Mouse (Mus musculus) adrenal gland, adult 8-10 months (tissue): ENCODE data around the gene Rnf141. TPM values are rescaled to one million over a fixed set of nuclear protein-coding genes. Genes with fewer than 3 reads are reported as not detected.
A peak's percentile ranks its signal among the peaks of the same experiment; 100 is the strongest.

Source experiments
- DNase-seq: peaks from one replicate; pipeline ENCODE4 v3.0.0; 2022
- total RNA-seq, 4 experiments: library from RNA; stranded (reverse); gene quantifications; 2 replicates each; pipeline ENCODE4 v1.2.4; 2022

Rnf141 gene
- total RNA-seq, 4 experiments from 2014 or later: 62.0 to 88.2 (median 80.4) TPM

DNA sequence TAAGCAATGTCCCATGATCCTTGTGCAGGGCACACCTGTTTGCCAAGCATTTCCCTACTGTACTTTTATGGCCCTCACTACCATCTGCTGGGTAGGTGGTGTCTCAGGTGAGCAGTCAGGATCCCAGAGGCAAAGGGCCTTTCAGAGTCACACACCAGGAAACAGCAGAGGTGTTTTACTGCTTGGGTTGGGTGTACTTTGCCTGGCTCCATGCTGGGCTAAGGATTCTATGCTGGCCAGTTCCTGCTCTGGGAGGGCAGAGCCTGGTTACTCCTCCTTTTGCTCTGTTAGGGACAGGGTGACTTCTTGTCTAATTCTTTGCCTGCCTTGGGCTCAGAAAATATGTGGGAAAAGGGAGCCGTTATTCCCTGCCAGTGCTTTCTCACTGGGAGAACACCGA lies 51.4 kb downstream of the Rnf141 start:
- no peak for DNase-seq

DNA sequence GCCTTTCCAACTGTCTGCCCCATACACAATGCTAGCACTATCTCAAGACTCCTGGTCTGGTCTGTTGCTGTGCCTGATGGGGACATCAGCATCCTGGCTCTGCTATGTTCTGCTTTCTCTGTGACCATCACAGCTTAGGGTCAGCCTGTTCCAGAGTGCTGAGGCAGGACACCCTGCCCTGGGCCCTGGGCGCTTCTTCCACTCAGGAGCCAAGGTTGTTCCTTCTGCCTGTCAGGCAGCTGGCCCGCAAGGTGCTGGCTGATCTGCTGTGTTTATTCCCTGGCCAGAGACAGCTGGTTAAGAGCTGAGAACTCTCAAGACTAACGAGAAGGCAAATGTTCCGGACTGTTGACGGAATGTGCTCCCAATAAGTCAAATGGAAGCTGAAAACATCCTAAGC lies 52.1 kb downstream of the Rnf141 start:
- DNase-seq: no peak

DNA sequence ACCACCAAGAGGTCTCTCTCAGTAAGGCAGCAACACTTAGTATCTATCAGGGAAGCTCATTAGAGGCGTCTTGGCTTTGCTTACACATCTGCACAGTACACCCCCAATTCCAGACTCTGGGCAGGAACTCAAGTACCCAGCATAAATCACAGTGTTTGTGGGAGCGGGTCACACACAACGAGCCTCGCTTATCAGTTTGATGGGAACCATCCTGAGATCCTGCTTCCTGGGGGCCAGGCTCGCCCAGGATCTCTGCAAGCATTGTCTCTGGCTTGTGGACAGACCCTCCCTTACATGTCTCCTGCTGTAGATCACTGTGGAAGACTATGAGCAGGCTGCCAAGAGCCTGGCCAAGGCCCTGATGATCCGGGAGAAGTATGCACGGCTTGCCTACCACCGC lies 53.4 kb downstream of the Rnf141 start:
- no peak for DNase-seq

DNA sequence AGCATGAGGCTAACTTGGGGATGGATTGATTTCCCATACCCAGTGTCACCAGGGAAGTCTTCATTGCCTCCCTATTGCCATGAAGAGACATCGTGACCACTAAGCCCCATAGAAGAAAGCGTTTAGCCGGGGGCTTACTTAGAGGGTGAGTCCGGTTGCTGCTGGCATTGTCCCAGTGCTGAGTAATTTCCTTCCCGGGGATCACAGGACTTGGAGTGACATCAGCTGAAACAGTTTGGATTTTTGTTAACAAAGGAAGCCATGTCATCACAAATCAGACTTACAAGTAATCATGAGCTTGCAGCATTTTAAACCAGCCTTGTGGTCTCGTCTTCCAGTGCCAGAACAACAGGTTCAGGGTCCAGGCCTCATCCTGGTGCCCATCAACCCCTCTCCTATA lies 56.9 kb downstream of the Rnf141 start:
- no peak for DNase-seq

- DNase-seq: no peak
Measured at GRCm38 (mm10) chr7:110785741-110786146, 58.5 kb downstream of the Rnf141 start.

GRCm38 (mm10) chr7:110784965-110785364 lies 59.3 kb downstream of the Rnf141 start:
- no peak for DNase-seq

DNA sequence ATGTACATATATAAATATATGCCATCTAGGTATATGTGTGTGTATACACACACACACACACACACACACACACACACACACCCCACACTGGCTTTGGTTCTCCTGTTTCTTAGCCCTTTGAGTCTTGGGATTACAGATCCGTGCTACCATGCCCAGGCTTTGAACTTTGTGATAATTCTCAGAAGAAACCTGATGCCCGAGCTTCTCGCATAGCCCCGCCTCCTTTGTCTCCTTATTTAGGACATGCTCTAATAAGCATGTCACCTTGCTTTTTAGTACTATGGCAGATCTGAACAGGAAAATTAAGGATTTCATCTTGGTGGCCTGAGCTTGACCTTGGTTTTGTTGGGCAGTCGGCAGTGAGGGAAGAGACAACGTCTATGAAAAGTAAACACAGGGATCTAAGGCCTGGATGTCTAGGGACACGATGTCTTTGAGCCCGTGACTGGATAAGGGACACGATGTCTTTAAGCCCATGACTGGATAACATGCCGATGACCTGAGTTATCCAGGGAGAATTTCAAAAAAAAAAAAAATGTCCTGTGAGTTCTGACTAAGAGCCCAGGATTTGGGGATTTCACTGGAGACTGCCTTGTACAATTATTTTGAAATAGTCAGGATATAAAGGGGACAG lies 61.3 kb downstream of the Rnf141 start:
- no peak for DNase-seq

GRCm38 (mm10) chr7:110782135-110782534 lies 62.1 kb downstream of the Rnf141 start:
- no peak for DNase-seq

DNA sequence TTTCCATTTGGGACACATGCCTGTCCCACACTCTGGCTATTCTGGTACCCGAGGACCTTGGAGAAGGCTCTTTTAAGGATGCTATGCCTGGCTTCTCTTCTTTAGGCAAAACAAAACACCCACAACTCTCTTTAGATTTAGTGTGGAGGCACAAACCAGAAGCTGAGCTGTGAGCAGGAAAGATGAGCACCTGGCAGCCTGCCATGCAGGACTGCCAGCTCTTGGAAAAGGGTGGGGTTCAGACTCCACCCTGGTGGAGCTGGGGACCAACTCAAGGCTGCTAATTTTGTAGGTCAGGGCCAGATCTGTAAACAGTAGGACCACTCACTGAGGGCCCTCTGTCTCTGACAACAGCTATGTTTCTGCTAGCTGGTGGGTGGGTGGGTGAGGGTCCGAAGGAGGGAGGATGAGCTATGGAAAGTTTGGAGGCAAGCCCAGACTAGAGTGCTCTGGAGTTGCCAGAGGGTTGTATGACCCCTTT lies 63.0 kb downstream of the Rnf141 start:
- DNase-seq: no peak

- DNase-seq: no peak
Measured at GRCm38 (mm10) chr7:110780520-110780919, 63.7 kb downstream of the Rnf141 start.

- no peak for DNase-seq
Measured at GRCm38 (mm10) chr7:110779605-110780111, 64.6 kb downstream of the Rnf141 start.

- DNase-seq: no peak
Measured at GRCm38 (mm10) chr7:110778933-110779332, 65.3 kb downstream of the Rnf141 start.

GRCm38 (mm10) chr7:110777146-110778001 lies 66.9 kb downstream of the Rnf141 start:
- no peak for DNase-seq

- DNase-seq: no peak
Measured at GRCm38 (mm10) chr7:110774674-110775073, 69.6 kb downstream of the Rnf141 start.

DNA sequence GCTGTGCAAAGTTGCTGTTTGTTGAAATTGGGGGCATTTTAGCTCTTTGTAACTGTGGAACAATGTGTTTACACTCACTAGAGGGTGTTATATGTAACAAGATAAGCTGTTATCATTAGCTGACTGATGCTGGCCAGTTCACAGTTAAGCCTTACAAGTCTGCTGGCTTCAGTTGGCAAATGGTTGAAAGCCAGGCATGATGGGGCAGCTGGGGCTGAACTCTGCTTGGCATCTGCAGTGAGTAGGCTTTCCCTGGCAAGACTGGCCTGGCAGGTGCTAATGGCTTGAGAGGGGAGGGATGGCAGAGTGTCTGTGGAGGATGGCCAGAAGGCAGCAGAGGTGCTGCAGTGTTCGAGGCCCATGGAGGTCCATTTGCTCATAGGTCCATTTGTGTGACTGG lies 70.2 kb downstream of the Rnf141 start:
- no peak for DNase-seq

- DNase-seq: peak; percentile 75
Measured at GRCm38 (mm10) chr7:110773204-110774002, 70.9 kb downstream of the Rnf141 start.

DNA sequence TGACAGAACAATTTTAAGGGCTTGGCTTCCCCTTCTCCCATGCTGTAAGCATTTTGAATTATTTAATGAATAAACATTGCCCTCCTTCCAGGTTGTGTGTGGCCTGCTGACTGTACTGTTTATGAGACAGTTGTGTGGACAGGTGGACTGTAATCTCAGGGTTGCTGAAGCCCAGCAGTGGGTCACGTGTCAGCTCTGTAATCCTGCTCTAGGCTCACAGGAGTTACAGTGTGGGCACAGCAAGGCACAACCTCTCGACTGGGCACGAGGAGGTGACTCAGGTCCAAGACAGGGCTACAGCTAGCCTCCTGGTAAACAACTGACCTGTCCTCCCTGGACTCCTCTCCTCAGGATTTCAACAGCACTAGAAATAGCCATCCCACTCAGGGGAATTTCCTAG lies 71.9 kb downstream of the Rnf141 start:
- no peak for DNase-seq

GRCm38 (mm10) chr7:110770949-110771348 lies 73.3 kb downstream of the Rnf141 start:
- DNase-seq: no peak

GRCm38 (mm10) chr7:110769094-110769493 lies 75.2 kb downstream of the Rnf141 start:
- DNase-seq: no peak

DNA sequence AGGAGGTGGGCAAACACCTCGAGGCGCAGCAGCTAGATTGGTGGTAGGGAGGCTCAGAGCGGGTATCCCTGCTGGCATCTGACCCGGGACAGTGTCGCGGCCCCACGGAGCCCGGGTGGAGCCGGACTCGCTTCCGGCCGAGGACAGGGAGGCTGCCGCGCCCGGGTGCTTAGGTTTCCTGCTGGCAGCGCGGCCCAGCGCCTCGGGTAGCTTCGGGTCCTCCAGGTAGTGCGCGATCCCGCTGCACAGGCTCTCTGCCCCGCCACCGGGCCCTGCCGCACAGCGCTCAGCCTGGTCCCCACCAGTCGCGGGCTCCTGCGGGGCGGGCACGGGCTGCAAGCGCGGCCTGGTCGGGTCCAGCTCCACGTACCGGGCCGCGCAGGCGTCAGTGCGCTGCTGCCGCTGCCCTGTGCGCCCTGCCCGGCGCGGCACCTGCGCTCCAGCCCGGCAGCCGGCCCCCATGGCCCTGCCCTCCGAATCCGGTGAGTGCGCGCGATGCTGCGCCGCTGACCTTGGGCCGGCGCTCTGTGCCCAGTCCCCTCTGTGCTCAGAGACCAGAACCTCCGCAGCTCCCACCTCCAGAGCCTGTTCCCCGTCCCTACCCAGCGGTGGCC lies 75.7 kb downstream of the Rnf141 start:
- no peak for DNase-seq

GRCm38 (mm10) chr7:110768001-110768400 lies 76.3 kb downstream of the Rnf141 start, which contains the start of gene Ampd3:
Ampd3 (plus strand) TSS chr7:110768206.
- no peak for DNase-seq

DNA sequence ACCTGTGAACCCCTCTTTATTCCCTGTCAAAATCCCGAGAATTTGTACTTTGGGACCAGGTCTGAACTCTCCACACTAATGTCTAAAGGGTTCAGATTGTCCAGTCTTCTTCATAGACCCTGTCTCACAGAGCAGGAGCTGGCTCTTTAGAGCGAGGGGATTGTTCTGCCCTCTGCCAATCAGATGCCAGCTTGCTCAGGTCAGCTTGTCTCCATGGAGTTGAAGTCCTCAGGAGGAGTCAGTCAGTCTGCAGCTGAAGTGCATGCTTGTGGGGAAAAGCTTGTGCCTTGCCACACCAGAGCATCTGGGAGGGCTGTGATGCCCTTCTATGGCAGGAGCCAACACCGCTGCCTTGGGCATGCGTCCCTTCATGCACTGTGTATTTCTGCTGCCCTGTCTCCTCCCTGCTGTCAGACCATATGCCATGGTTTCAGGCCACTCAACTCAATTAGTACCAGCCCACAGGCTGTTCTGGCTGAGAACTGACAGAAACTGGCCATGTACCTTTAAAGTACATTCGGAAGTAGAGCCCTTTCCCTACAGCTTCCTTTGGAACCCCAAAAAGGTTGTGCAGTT lies 81.6 kb downstream of the Rnf141 start:
- DNase-seq: no peak
